Mouse (Mus musculus) neural tube, embryonic 14.5 days (tissue): ENCODE measurements around the gene Ptpa. TPM values are rescaled to one million over a fixed set of nuclear protein-coding genes. Genes with fewer than 3 reads are reported as not detected.

Source experiments
- ATAC-seq: fragments of 200-750 bp; cut with Nextera tagmentation; 2 replicates; pipeline ENCODE4 v1.8.0; 2017; ENCODE audit warnings: low read depth, mild to moderate bottlenecking, moderate TSS enrichment, moderate library complexity
- H3K27ac ChIP-seq: fragments of 300-500 bp; sonication (generic); 2 replicates; pipeline ENCODE4 v1.5.1; 2014; ENCODE audit warnings: low read depth, mild to moderate bottlenecking, control low read depth, low read length, moderate library complexity, mixed read lengths
- H3K27me3 ChIP-seq: fragments of 300-500 bp; sonication (generic); 2 replicates; pipeline ENCODE4 v1.6.1; 2014; ENCODE audit warnings: low read length; ENCODE audit not compliant: control insufficient read depth, insufficient read depth
- H3K36me3 ChIP-seq: fragments of 300-500 bp; sonication (generic); 2 replicates; pipeline ENCODE4 v1.6.1; 2014; ENCODE audit warnings: low read length, mixed read lengths; ENCODE audit not compliant: control insufficient read depth, insufficient read depth
- H3K4me1 ChIP-seq: fragments of 300-500 bp; sonication (generic); 2 replicates; pipeline ENCODE4 v1.6.1; 2014; ENCODE audit warnings: low read length; ENCODE audit not compliant: control insufficient read depth, insufficient read depth
- H3K4me2 ChIP-seq: fragments of 300-500 bp; sonication (generic); 2 replicates; pipeline ENCODE4 v1.6.1; 2014; ENCODE audit warnings: mild to moderate bottlenecking, low read depth, low read length, control low read depth
- H3K4me3 ChIP-seq: fragments of 300-500 bp; sonication (generic); 2 replicates; pipeline ENCODE4 v1.5.1; 2014; ENCODE audit warnings: low read depth, low read length, control low read depth, mixed read lengths
- H3K9ac ChIP-seq: fragments of 300-500 bp; sonication (generic); replicated peaks from 2 replicates; pipeline ENCODE4 v1.6.1; 2014; ENCODE audit warnings: low read depth, mild to moderate bottlenecking, control low read depth, low read length, mixed read lengths
- H3K9me3 ChIP-seq: fragments of 300-500 bp; sonication (generic); 2 replicates; pipeline ENCODE4 v1.6.1; 2016; ENCODE audit warnings: low read length; ENCODE audit not compliant: control insufficient read depth
- WGBS: fragments of 180-500 bp; shearing (Covaris S2); extraction: QIAGEN DNeasy Blood & Tissue Kit; methylation state at CpG from one replicate; pipeline ENCODE4 v1.1.7; 2014; 5-methylcytosine and 5-hydroxymethylcytosine counted together
- polyA plus RNA-seq: library from polyadenylated mRNA; unstranded; fragments of >200 nt; fragmentation: Nextera tagmentation; extraction: Ambion mirVana; gene quantifications from 2 replicates; pipeline ENCODE4 v1.2.1, GENCODE M21; 2014

The Ptpa gene
- polyA plus RNA-seq, 1 experiment from 2014 or later, result 70.7 TPM

- no peak for ATAC-seq
- 45% methylated on average over 2 of the region's 2 CpGs for WGBS
- Histone ChIP-seq H3K9ac (no peak overlapping the region), H3K27me3 (no peaks in the 10 kb centered on the region), H3K36me3 (peaks cover 20% of the 10 kb centered on the region; the same call in 1 of the 2 replicates), H3K4me3 (no peak overlapping the region), H3K4me2 (no peak overlapping the region), H3K4me1 (peaks cover 28% of the 10 kb centered on the region), H3K9me3 (no peaks in the 10 kb centered on the region), H3K27ac (0 out of 2 replicates have a peak overlapping the region, but pooled peaks have one; percentile 22)
Observed at GRCm38 (mm10) chr2:30445312-30445711, 29.5 kb downstream of the Ptpa start.

GRCm38 (mm10) chr2:30446891-30447826 lies 31.3 kb downstream of the Ptpa start:
- 89% methylated on average over 10 of the region's 10 CpGs for WGBS
- no peak overlapping the region for H3K4me2 ChIP-seq
- no peaks in the 10 kb centered on the region for H3K27me3 ChIP-seq

DNA sequence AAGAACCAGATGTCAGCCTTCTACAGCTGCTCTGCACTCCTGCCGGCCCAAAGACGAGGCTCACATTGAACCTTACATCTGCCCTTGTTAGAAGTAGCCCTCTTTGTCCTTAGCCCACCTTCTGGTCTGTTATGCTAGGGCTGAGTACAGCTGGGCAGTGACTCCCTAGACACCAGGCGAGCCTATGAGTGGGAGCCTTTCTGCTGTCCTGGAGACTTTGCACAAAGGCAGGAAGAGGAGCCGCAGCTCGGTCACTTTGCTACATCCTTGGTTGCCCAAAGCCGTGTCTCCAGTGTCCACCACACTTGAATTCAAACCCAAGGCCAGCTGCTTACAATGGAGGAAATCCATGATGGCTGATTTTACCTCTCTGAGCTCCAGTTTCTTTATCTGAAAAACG lies 32.5 kb downstream of the Ptpa start:
- Histone ChIP-seq H3K4me3 (no peak overlapping the region), H3K9me3 (no peaks in the 10 kb centered on the region), H3K9ac (no peak overlapping the region), H3K4me1 (no peaks in the 10 kb centered on the region; the same call in 1 of the 2 replicates), H3K27ac (no peak overlapping the region), H3K36me3 (peaks cover 15% of the 10 kb centered on the region; the same call in 1 of the 2 replicates), H3K27me3 (no peaks in the 10 kb centered on the region), H3K4me2 (no peak overlapping the region)
- no peak for ATAC-seq
- 93% methylated on average over 7 of the region's 7 CpGs for WGBS

More at GRCm38 (mm10) chr2:30446891-30447826, 31.3 kb downstream of the Ptpa start:
- H3K36me3 ChIP-seq, result peaks cover 20% of the 10 kb centered on the region; the same call in 1 of the 2 replicates
- no peak for ATAC-seq
- H3K9ac ChIP-seq, result no peak overlapping the region
- H3K4me1 ChIP-seq, result peaks cover 12% of the 10 kb centered on the region
- no peak overlapping the region for H3K4me3 ChIP-seq
- H3K9me3 ChIP-seq, result no peaks in the 10 kb centered on the region
- H3K27ac ChIP-seq, result peak overlapping the region; percentile 44; the same call in 1 of the 2 replicates

- 67% methylated on average over 1 of the region's 1 CpGs for WGBS
- no peak overlapping the region for H3K4me3 ChIP-seq
- H3K27ac ChIP-seq, result no peak overlapping the region
- H3K4me1 ChIP-seq, result no peaks in the 10 kb centered on the region
- H3K36me3 ChIP-seq, result peaks cover 7% of the 10 kb centered on the region; the same call in 1 of the 2 replicates
- no peak overlapping the region for H3K4me2 ChIP-seq
- H3K9me3 ChIP-seq, result no peaks in the 10 kb centered on the region
- H3K27me3 ChIP-seq, result no peaks in the 10 kb centered on the region
- H3K9ac ChIP-seq, result no peak overlapping the region
- no peak for ATAC-seq
Observed at GRCm38 (mm10) chr2:30450530-30450929, 34.7 kb downstream of the Ptpa start.

DNA sequence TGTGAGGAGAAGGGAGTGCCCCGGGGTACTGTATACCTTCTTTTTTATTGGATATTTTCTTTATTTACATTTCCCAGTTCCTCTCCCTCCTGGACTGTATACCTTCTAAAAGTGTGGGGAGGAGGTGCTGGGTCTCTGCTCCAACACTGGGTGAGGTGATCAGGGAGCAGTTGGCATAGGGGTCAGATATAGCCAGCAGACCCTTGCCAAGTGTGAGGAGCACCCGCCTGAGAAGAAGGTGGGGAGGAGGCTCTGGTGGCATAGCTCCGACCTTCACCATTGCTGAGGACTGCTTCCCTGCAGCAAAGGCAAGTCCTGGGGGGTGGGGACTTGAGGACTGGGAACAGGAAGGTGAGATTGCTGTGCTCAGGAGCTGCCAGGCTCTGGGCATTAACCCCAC lies 35.7 kb downstream of the Ptpa start:
- no peak for ATAC-seq
- 0 out of 2 replicates have a peak, but pooled peaks cover 3% of the 10 kb centered on the region for H3K36me3 ChIP-seq
- H3K9me3 ChIP-seq, result no peaks in the 10 kb centered on the region
- WGBS, result 80% methylated on average over 3 of the region's 3 CpGs
- no peak overlapping the region for H3K9ac ChIP-seq
- H3K27ac ChIP-seq, result no peak overlapping the region
- H3K4me1 ChIP-seq, result no peaks in the 10 kb centered on the region
- no peak overlapping the region for H3K4me2 ChIP-seq
- no peak overlapping the region for H3K4me3 ChIP-seq
- no peaks in the 10 kb centered on the region for H3K27me3 ChIP-seq

- no peaks in the 10 kb centered on the region for H3K27me3 ChIP-seq
- H3K4me1 ChIP-seq, result no peaks in the 10 kb centered on the region
- no peak overlapping the region for H3K4me2 ChIP-seq
- WGBS, result 87% methylated on average over 3 of the region's 3 CpGs
- H3K36me3 ChIP-seq, result no peaks in the 10 kb centered on the region
- ATAC-seq, result no peak
- no peaks in the 10 kb centered on the region for H3K9me3 ChIP-seq
- no peak overlapping the region for H3K4me3 ChIP-seq
- H3K9ac ChIP-seq, result no peak overlapping the region
- H3K27ac ChIP-seq, result no peak overlapping the region
Observed at GRCm38 (mm10) chr2:30453570-30453969, 37.7 kb downstream of the Ptpa start.

GRCm38 (mm10) chr2:30454587-30454986 lies 38.7 kb downstream of the Ptpa start:
- Histone ChIP-seq H3K9me3 (no peaks in the 10 kb centered on the region), H3K36me3 (no peaks in the 10 kb centered on the region), H3K4me3 (no peak overlapping the region), H3K9ac (no peak overlapping the region), H3K27ac (no peak overlapping the region), H3K4me2 (no peak overlapping the region), H3K27me3 (no peaks in the 10 kb centered on the region), H3K4me1 (no peaks in the 10 kb centered on the region)
- no peak for ATAC-seq
- 89% methylated on average over 5 of the region's 5 CpGs for WGBS

- H3K4me3 ChIP-seq, result no peak overlapping the region
- 0 out of 2 replicates have a peak overlapping the region, but pooled peaks have one; percentile 13 for H3K27ac ChIP-seq
- no peak overlapping the region for H3K9ac ChIP-seq
- ATAC-seq, result 0 out of 2 replicates have a peak, but pooled peaks have one; percentile 34
- WGBS, result 60% methylated on average over 13 of the region's 13 CpGs
- no peak overlapping the region for H3K4me2 ChIP-seq
- no peaks in the 10 kb centered on the region for H3K27me3 ChIP-seq
- no peaks in the 10 kb centered on the region for H3K4me1 ChIP-seq
- H3K36me3 ChIP-seq, result no peaks in the 10 kb centered on the region
- no peaks in the 10 kb centered on the region for H3K9me3 ChIP-seq
Observed at GRCm38 (mm10) chr2:30456104-30456980, 40.5 kb downstream of the Ptpa start.
